Mouse (Mus musculus) heart, embryonic 14.5 days (tissue): Measurements from ENCODE around the gene Prkar1b. TPM values are rescaled to one million over a fixed set of nuclear protein-coding genes. Genes with fewer than 3 reads are reported as not detected.

Experiments
- ATAC-seq: fragments of 200-750 bp; cut with Nextera tagmentation; 2 replicates; pipeline ENCODE4 v1.8.0; 2017; ENCODE audit warnings: low read depth, moderate TSS enrichment; ENCODE audit not compliant: insufficient number of reproducible peaks, insufficient read depth, low FRiP score
- H3K27ac ChIP-seq, 2 experiments: fragments of 200-500 bp in 1 of 2; fragments of 300-500 bp in 1 of 2; sonication (generic) in 1 of 2; replicated peaks in 1 of 2; 2 replicates each; pipeline ENCODE4 v1.5.1; 2012 to 2014; ENCODE audit warnings: low read depth in 2 of 2, low read length in 2 of 2, control low read depth in 1 of 2, mild to moderate bottlenecking in 1 of 2, mixed read lengths in 1 of 2; ENCODE audit not compliant: control insufficient read depth in 1 of 2, insufficient read depth in 1 of 2
- H3K27me3 ChIP-seq: fragments of 300-500 bp; sonication (generic); 2 replicates; pipeline ENCODE4 v1.6.1; 2014; ENCODE audit warnings: mild to moderate bottlenecking, low read length, control low read depth; ENCODE audit not compliant: control insufficient read depth, insufficient read depth
- H3K36me3 ChIP-seq: fragments of 300-500 bp; sonication (generic); 2 replicates; pipeline ENCODE4 v1.6.1; 2014; ENCODE audit warnings: mild to moderate bottlenecking, control low read depth, low read length, mixed read lengths; ENCODE audit not compliant: control insufficient read depth, insufficient read depth
- H3K4me1 ChIP-seq, 2 experiments: fragments of 200-500 bp in 1 of 2; fragments of 300-500 bp in 1 of 2; sonication (generic) in 1 of 2; 2 replicates each; pipeline ENCODE4 v1.6.1; 2012 to 2014; ENCODE audit warnings: low read length in 2 of 2, control low read depth in 1 of 2, mixed read lengths in 1 of 2; ENCODE audit not compliant: control insufficient read depth in 2 of 2, insufficient read depth in 2 of 2
- H3K4me2 ChIP-seq: fragments of 300-500 bp; sonication (generic); 2 replicates; pipeline ENCODE4 v1.6.1; 2014; ENCODE audit warnings: mild to moderate bottlenecking, low read length
- H3K4me3 ChIP-seq, 2 experiments: fragments of 200-500 bp in 1 of 2; fragments of 300-500 bp in 1 of 2; sonication (generic) in 1 of 2; 2 replicates each; pipeline ENCODE4 v1.5.1; 2012 to 2014; ENCODE audit warnings: low read length in 2 of 2, mild to moderate bottlenecking in 2 of 2, control low read depth in 1 of 2, low read depth in 1 of 2, moderate library complexity in 1 of 2; ENCODE audit not compliant: control insufficient read depth in 1 of 2, insufficient read depth in 1 of 2
- H3K9ac ChIP-seq: fragments of 300-500 bp; sonication (generic); 2 replicates; pipeline ENCODE4 v1.6.1; 2014; ENCODE audit warnings: mild to moderate bottlenecking, low read length
- H3K9me3 ChIP-seq: fragments of 300-500 bp; sonication (generic); 2 replicates; pipeline ENCODE4 v1.6.1; 2016; ENCODE audit warnings: low read length, control low read depth; ENCODE audit not compliant: control insufficient read depth
- WGBS: fragments of 180-500 bp; shearing (Covaris S2); extraction: QIAGEN DNeasy Blood & Tissue Kit; methylation state at CpG from one replicate; pipeline ENCODE4 v1.1.7; 2014; 5-methylcytosine and 5-hydroxymethylcytosine counted together
- polyA plus RNA-seq: library from polyadenylated mRNA; unstranded; fragments of >200 nt; fragmentation: Nextera tagmentation; extraction: Ambion mirVana; gene quantifications from 2 replicates; pipeline ENCODE4 v1.2.1, GENCODE M21; 2014

Prkar1b gene
- polyA plus RNA-seq, 1 experiment from 2014 or later: 9.5 TPM

GRCm38 (mm10) chr5:139035171-139035570, 114.6 kb downstream of the Prkar1b start:
- no peak for ATAC-seq
- Histone ChIP-seq H3K27me3 (no peaks in the 10 kb centered on the region), H3K4me1 (peaks cover 8 to 10% of the 10 kb centered on the region in 2 experiments), H3K9ac (no peak overlapping the region), H3K9me3 (no peaks in the 10 kb centered on the region), H3K36me3 (no peaks in the 10 kb centered on the region), H3K4me3 (no peak overlapping the region), H3K4me2 (no peak overlapping the region), H3K27ac (no peak overlapping the region)
- 58% methylated on average over 2 of the region's 2 CpGs for WGBS

- Histone ChIP-seq H3K9me3 (no peaks in the 10 kb centered on the region), H3K36me3 (no peaks in the 10 kb centered on the region), H3K4me3 (no peak overlapping the region), H3K27ac (no peak overlapping the region), H3K4me2 (no peak overlapping the region), H3K27me3 (no peaks in the 10 kb centered on the region), H3K9ac (no peak overlapping the region), H3K4me1 (peaks cover 8 to 10% of the 10 kb centered on the region in 2 experiments)
- WGBS: 72% methylated on average over 6 of the region's 6 CpGs
- no peak for ATAC-seq
These were observed 115.1 kb downstream of the Prkar1b start for GRCm38 (mm10) chr5:139034746-139035145.

- Histone ChIP-seq H3K27ac (no peak overlapping the region), H3K27me3 (no peaks in the 10 kb centered on the region), H3K36me3 (no peaks in the 10 kb centered on the region), H3K9me3 (no peaks in the 10 kb centered on the region), H3K9ac (no peak overlapping the region), H3K4me1 (peaks cover 8 to 10% of the 10 kb centered on the region in 2 experiments), H3K4me2 (no peak overlapping the region), H3K4me3 (no peak overlapping the region)
- ATAC-seq: no peak
- WGBS: 45% methylated on average over 14 of the region's 14 CpGs
These were observed 116.1 kb downstream of the Prkar1b start for GRCm38 (mm10) chr5:139033406-139034317.

DNA sequence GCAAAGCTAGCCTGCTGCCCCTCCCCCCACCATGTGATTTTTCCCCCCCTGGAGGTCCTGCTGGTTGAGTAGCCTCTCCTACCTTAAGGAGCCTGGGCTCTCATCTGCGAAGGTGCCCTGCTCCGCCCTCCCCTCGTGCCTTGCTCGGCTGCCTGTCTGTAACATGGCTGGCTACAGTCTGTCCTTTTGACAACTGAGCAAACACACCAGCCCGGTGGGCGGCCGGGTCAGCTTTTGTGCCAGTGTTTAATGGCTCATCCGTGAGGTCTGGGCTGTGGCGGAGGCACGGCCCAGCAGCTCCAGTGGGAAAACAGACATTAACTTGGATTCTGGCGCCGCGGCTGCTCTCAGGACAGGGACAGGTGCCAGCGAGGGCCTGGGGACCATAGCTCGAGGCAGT, 122.2 kb downstream of the Prkar1b start:
- no peak for ATAC-seq
- Histone ChIP-seq H3K9ac (no peak overlapping the region), H3K27ac (no peak overlapping the region), H3K4me2 (no peak overlapping the region), H3K4me3 (no peak overlapping the region), H3K27me3 (no peaks in the 10 kb centered on the region), H3K4me1 (peaks cover 0 to 4% of the 10 kb centered on the region in 2 experiments; a peak in 1 of 4 replicates), H3K9me3 (no peaks in the 10 kb centered on the region), H3K36me3 (no peaks in the 10 kb centered on the region)
- 64% methylated on average over 15 of the region's 15 CpGs for WGBS

DNA sequence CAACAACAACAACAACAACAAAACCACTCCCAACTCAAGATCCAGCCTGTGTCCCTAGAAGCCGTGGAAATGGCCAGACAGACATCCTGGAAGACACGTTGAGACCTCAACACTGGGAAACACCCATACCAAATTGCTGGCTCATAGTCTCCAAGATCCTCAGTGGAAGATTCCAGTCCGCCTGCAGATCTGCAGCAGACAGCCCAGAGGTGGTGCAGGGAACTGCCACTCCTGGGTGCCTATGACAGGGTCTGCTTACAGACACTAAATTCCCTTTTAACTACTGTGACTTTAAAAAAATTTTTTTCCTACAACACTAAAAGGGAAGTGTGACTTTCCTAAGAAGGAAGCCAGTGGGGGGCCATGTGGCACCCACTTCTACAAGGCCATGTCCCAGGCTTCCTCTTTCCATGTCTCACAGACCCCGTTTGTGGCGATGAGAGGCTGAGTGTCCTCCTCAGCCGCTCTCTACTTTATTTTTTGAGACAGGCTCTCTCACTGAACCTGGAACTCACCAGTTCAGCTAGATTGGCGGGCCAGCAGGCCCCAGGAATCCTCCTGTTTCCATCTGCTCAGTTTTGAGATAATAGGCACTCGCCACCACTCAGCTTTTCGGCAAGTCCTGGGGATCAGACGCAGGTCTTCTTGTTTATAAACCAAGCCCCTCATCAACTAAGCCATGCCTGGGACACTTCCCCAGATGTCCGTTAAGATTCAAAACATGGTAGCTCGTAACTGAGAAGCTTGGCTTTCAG, 125.3 kb downstream of the Prkar1b start:
- Histone ChIP-seq H3K27ac (no peak overlapping the region), H3K4me2 (no peak overlapping the region), H3K27me3 (no peaks in the 10 kb centered on the region), H3K9ac (no peak overlapping the region), H3K36me3 (no peaks in the 10 kb centered on the region), H3K9me3 (no peaks in the 10 kb centered on the region), H3K4me3 (no peak overlapping the region), H3K4me1 (0 out of 4 replicates have a peak, but pooled peaks cover 0 to 4% of the 10 kb centered on the region in 2 experiments)
- peak; percentile 28; the same call in 1 of the 2 replicates for ATAC-seq
- WGBS: 33% methylated on average over 12 of the region's 12 CpGs

- no peak overlapping the region for H3K4me2 ChIP-seq
- no peak for ATAC-seq
- H3K9ac ChIP-seq: no peak overlapping the region
- H3K9me3 ChIP-seq: no peaks in the 10 kb centered on the region
- H3K27me3 ChIP-seq: no peaks in the 10 kb centered on the region
- no peaks in the 10 kb centered on the region for H3K36me3 ChIP-seq
- H3K4me1 ChIP-seq: peaks cover 11 to 13% of the 10 kb centered on the region in 2 experiments
- WGBS: 85% methylated on average over 6 of the region's 6 CpGs
- no peak overlapping the region for H3K4me3 ChIP-seq
- H3K27ac ChIP-seq: no peak overlapping the region
These were observed 129.2 kb downstream of the Prkar1b start for GRCm38 (mm10) chr5:139020595-139020994.

DNA sequence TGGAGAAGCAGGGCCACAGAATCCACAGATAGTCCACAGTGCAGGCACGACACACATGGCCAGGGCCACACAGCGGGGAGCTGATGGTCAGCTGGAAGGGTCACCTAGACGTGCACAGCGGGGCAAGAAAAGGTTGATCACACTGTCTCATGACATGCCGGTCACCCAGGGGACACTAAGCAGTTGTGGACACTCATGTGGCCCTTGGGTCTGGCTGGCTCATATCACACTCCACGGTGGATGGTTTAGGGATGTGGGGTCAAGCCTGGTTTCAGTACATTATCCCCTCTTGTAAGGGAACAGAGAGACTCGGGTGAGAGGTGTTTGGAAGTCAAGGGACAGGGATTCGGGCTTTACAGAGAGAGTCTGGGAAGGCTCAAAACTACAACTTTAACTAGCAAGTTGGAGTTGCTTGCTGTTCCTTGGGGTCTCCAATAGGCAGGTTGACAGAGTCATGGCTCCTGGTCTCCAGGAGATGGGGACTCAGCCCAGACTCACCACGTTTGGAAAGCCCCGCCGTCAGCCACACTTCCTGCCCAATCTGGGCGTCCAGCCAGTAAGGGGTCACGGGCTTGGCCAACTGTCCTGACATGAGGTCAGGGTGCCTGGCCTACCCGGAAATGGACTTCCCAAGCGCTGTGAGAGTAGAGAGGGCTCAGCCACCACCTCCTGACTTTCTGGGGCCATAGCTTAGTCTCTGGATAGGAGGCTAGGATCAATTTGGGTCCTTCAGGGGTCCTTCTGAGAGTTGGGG, 132.3 kb downstream of the Prkar1b start:
- Histone ChIP-seq H3K9ac (no peak overlapping the region), H3K9me3 (no peaks in the 10 kb centered on the region), H3K27me3 (no peaks in the 10 kb centered on the region), H3K4me1 (peaks cover 8 to 20% of the 10 kb centered on the region in 2 experiments), H3K27ac (no peak overlapping the region), H3K4me2 (no peak overlapping the region), H3K36me3 (no peaks in the 10 kb centered on the region), H3K4me3 (no peak overlapping the region)
- ATAC-seq: peak; percentile 56
- WGBS: 61% methylated on average over 15 of the region's 15 CpGs
